Mouse (Mus musculus): ENCODE data around the gene Omt2a. TPM values are rescaled to one million over a fixed set of nuclear protein-coding genes. Genes with fewer than 3 reads are reported as not detected.
"Not testable (repeated sequence)": the region's sequence is repeated elsewhere in the genome, so short reads cannot be mapped to it uniquely, and the experiment has no call there.

Omt2a gene
- total RNA-seq, 2 experiments from 2014 or later = not detected

- DNase-seq (ENCODE audit: low spot score in 2 of 2) = not testable (repeated sequence)
These were observed 15.5 kb downstream of the Omt2a start for GRCm38 (mm10) chr9:78299143-78299542.

DNA sequence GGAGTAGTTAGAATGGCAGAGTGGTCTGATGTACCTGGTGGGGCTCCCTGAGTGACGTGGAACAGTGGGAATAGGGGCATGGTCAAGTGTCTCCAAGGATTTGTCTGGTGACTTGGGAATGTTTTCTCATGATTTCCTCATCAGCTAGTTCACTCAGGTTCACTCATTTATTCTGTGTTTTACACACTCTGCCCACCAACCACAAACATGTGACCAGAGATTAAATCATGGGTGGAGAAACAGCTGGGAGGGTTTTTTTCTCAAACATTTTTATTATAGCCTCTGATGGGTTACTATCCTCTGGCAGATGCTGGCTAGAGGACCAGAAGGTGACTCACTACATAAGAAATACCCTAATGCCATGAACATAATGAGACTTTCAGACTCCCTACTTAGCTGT is 16.4 kb downstream of the Omt2a start:
- no peak for DNase-seq (ENCODE audit: low spot score in 2 of 2)

DNA sequence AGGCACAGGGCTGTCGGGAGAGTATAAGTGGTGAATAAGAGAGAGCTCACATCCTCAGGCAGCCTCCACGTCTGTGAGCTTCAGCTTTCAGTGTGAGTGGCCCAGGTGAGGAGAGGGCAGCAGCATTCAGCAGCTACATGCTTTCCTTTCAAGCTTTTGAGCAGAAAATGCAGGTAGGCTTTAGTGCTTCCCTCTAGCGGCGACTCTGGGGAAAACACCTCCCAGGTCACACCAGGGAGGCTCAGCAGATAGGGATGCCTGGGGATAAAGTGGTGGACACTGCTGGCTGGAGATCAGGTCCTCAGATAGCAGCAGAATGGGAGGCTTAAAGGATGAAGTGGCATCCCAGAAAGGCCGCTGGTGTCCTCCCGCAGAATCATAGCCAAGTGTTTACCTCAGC is 18.5 kb downstream of the Omt2a start:
- DNase-seq (ENCODE audit: low spot score in 2 of 2) = peak; percentile 20 to 42

GRCm38 (mm10) chr9:78294781-78295180 is 19.8 kb downstream of the Omt2a start:
- not testable (repeated sequence) for DNase-seq (ENCODE audit: low spot score in 2 of 2)

GRCm38 (mm10) chr9:78293683-78294082 is 20.9 kb downstream of the Omt2a start:
- not testable (repeated sequence) for DNase-seq (ENCODE audit: low spot score in 2 of 2)

GRCm38 (mm10) chr9:78292462-78292861 is 22.1 kb downstream of the Omt2a start:
- not testable (repeated sequence) for DNase-seq (ENCODE audit: low spot score in 2 of 2)

GRCm38 (mm10) chr9:78289723-78290122 is 24.9 kb downstream of the Omt2a start, which contains the start of gene Gm10639:
Gene Gm10639 (plus strand): TSS chr9:78289923.
- DNase-seq (ENCODE audit: low spot score in 2 of 2) = not testable (repeated sequence)

DNA sequence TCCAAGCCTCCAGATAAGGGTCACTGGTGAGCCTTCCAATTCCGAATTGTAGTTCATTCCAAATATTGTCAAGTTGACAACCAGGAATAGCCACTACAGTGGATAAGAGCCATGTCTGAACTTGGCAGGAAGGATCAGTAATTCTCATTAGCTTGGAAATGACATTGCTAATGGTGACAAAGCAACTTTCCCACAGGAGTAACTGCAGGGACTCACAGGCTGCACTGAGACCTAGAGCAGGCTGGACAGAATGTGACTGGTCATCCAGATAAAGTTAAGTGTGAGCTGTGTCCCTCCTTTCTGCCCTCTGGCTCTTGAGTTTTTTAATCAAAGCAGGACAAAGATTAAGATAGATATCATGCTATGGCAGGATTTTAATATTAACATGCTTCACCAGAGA is 25.5 kb downstream of the Omt2a start:
- not testable (repeated sequence) for DNase-seq (ENCODE audit: low spot score in 2 of 2)

DNA sequence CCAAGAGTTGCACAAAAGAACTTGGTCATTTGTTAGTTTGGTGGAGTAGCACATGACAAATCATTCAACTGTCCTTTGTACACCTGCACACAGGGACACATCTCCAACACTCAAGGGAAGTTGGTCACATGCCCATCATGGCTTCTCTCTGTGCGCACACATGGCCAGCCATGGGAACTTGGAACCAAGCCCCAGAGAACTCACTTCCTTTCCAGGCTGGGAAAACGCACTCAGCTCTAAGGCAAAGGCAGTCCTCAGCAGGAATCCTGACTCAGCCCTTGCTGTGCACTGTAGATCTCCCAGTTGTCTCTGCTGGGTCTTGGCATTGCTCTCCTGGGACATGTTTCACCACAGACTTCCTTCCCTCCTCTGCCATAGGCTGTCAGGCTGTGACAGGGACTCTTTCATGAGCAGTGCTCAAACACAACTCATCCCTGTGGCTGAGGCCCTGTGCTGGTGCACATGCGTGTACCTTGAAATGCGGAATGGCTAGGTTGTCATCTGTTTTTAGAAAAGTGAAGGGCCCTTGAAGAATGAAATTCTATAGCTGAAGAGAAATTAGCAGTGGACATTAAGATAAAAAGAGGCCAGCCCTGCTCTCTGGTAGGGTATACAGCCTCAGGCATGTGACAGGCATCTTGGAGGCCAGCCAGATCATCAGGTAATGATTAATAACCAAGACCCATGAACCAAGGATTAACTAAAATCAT is 32.4 kb downstream of the Omt2a start:
- peak in 1 of 2 experiments; percentile 16 for DNase-seq (ENCODE audit: low spot score in 2 of 2)

GRCm38 (mm10) chr9:78270945-78271344 is 43.7 kb downstream of the Omt2a start:
- not testable (repeated sequence) for DNase-seq (ENCODE audit: low spot score in 2 of 2)

Other genes with a start within 250 kb of the Omt2a start
- 100 to 1,000 TPM in 1 of 2 experiments, 10 to 100 TPM in 1; 70.8 to 108 TPM for gene Fbxo9, start 205.7 kb downstream of the Omt2a start, total RNA-seq (2021)
- gene Ick, start 205.6 kb downstream of the Omt2a start, total RNA-seq (2021) = 10 to 100 TPM; 15.2 to 16.7 TPM
- gene Gsta4, start 132.0 kb downstream of the Omt2a start, total RNA-seq (2021) = 10 to 100 TPM; 52.4 to 87.4 TPM
- not detected for gene Gsta1, start 84.1 kb downstream of the Omt2a start, total RNA-seq (2021)
- gene Gm3776, start 57.7 kb downstream of the Omt2a start, total RNA-seq (2021) = not detected
- under 1 TPM in 1 of 2 experiments, not detected in 1; 0.76 TPM for gene Gm10639, start 24.9 kb downstream of the Omt2a start, total RNA-seq (2021)
- not detected for gene Omt2b, start 12.8 kb upstream of the Omt2a start, total RNA-seq (2021)
- 1 to 10 TPM in 1 of 2 experiments, under 1 TPM in 1; 0.42 to 9.7 TPM for gene Gsta2, start 41.0 kb upstream of the Omt2a start, total RNA-seq (2021)
- not detected for gene Dppa5a, start 53.4 kb upstream of the Omt2a start, total RNA-seq (2021)
- gene Ooep, start 63.9 kb upstream of the Omt2a start, total RNA-seq (2021) = not detected
- gene Ddx43, start 81.0 kb upstream of the Omt2a start, total RNA-seq (2021) = not detected
- gene Cgas, start 128.4 kb upstream of the Omt2a start, total RNA-seq (2021) = under 1 TPM; 0.66 to 0.90 TPM
- gene Mto1, start 133.4 kb upstream of the Omt2a start, total RNA-seq (2021) = 10 to 100 TPM; 27.2 to 29.2 TPM
- not detected for gene Gm17324, start 134.0 kb upstream of the Omt2a start, total RNA-seq (2021)
- gene Eef1a1, start 174.4 kb upstream of the Omt2a start, total RNA-seq (2021) = 1,000 to 10,000 TPM; 6,346 to 6,879 TPM